Mouse (Mus musculus) retina, postnatal 1 day (tissue): ENCODE measurements around the gene Smad3.

Source experiments
- DNase-seq: peaks from one replicate; pipeline ENCODE4 v3.0.0-alpha.2; 2012

Smad3 gene

GRCm38 (mm10) chr9:63658970-63659371, 98.8 kb downstream of the Smad3 start:
- no peak for DNase-seq

GRCm38 (mm10) chr9:63658436-63658835, 99.4 kb downstream of the Smad3 start:
- DNase-seq, result no peak

- DNase-seq, result no peak
These were observed 100.6 kb downstream of the Smad3 start for GRCm38 (mm10) chr9:63657167-63657566.

GRCm38 (mm10) chr9:63655092-63655491, 102.7 kb downstream of the Smad3 start:
- no peak for DNase-seq

GRCm38 (mm10) chr9:63654575-63654974, 103.2 kb downstream of the Smad3 start:
- DNase-seq, result no peak

- DNase-seq, result no peak
These were observed 104.1 kb downstream of the Smad3 start for GRCm38 (mm10) chr9:63653666-63654065.

- DNase-seq, result no peak
These were observed 106.2 kb downstream of the Smad3 start for GRCm38 (mm10) chr9:63651594-63651993.

- DNase-seq, result no peak
These were observed 106.9 kb downstream of the Smad3 start for GRCm38 (mm10) chr9:63650905-63651304.

GRCm38 (mm10) chr9:63649841-63650545, 107.8 kb downstream of the Smad3 start:
- DNase-seq, result peak; percentile 32

GRCm38 (mm10) chr9:63648520-63648918, 109.3 kb downstream of the Smad3 start:
- DNase-seq, result no peak

GRCm38 (mm10) chr9:63647581-63648519, 109.9 kb downstream of the Smad3 start:
- DNase-seq, result no peak

- no peak for DNase-seq
These were observed 112.7 kb downstream of the Smad3 start for GRCm38 (mm10) chr9:63645084-63645483.

GRCm38 (mm10) chr9:63644011-63644410, 113.8 kb downstream of the Smad3 start:
- no peak for DNase-seq

- DNase-seq, result no peak
These were observed 115.7 kb downstream of the Smad3 start for GRCm38 (mm10) chr9:63641983-63642646.

GRCm38 (mm10) chr9:63636113-63636512, 121.7 kb downstream of the Smad3 start:
- DNase-seq, result no peak

GRCm38 (mm10) chr9:63633334-63633733, 124.5 kb downstream of the Smad3 start:
- no peak for DNase-seq

- DNase-seq, result no peak
These were observed 124.9 kb downstream of the Smad3 start for GRCm38 (mm10) chr9:63632924-63633323.

GRCm38 (mm10) chr9:63632045-63632444, 125.7 kb downstream of the Smad3 start:
- no peak for DNase-seq

- DNase-seq, result no peak
These were observed 132.6 kb downstream of the Smad3 start for GRCm38 (mm10) chr9:63625090-63625756.

- DNase-seq, result no peak
These were observed 133.8 kb downstream of the Smad3 start for GRCm38 (mm10) chr9:63623895-63624569.

- no peak for DNase-seq
These were observed 139.8 kb downstream of the Smad3 start for GRCm38 (mm10) chr9:63617967-63618366.
